Mouse (Mus musculus) stomach, embryonic 14.5 days (tissue): Measurements from ENCODE around the gene Snx3. TPM values are rescaled to one million over a fixed set of nuclear protein-coding genes. Genes with fewer than 3 reads are reported as not detected.
A peak's percentile ranks its signal among the peaks of the same experiment; 100 is the strongest.

Experiments
- ATAC-seq: fragments of 200-750 bp; cut with Nextera tagmentation; 2 replicates; pipeline ENCODE4 v1.8.0; 2017; ENCODE audit warnings: low read depth, moderate TSS enrichment; ENCODE audit not compliant: insufficient number of reproducible peaks, insufficient read depth, low FRiP score
- H3K27ac ChIP-seq: fragments of 300-500 bp; sonication (generic); 2 replicates; pipeline ENCODE4 v1.5.1; 2014; ENCODE audit warnings: mild to moderate bottlenecking, low read length, moderate library complexity, mixed read lengths
- H3K27me3 ChIP-seq: fragments of 300-500 bp; sonication (generic); 2 replicates; pipeline ENCODE4 v1.6.1; 2014; ENCODE audit warnings: low read length, control low read depth, mixed read lengths; ENCODE audit not compliant: control insufficient read depth, insufficient read depth
- H3K36me3 ChIP-seq: fragments of 300-500 bp; sonication (generic); 2 replicates; pipeline ENCODE4 v1.6.1; 2014; ENCODE audit warnings: mild to moderate bottlenecking, control low read depth, low read length, moderate library complexity, mixed read lengths; ENCODE audit not compliant: control insufficient read depth, insufficient read depth
- H3K4me1 ChIP-seq: fragments of 300-500 bp; sonication (generic); 2 replicates; pipeline ENCODE4 v1.6.1; 2014; ENCODE audit warnings: low read length, control low read depth, mixed read lengths; ENCODE audit not compliant: control insufficient read depth, insufficient read depth
- H3K4me2 ChIP-seq: fragments of 300-500 bp; sonication (generic); replicated peaks from 2 replicates; pipeline ENCODE4 v1.6.1; 2014; ENCODE audit warnings: low read depth, low read length, control low read depth
- H3K4me3 ChIP-seq: fragments of 300-500 bp; sonication (generic); 2 replicates; pipeline ENCODE4 v1.5.1; 2014; ENCODE audit warnings: low read depth, low read length, control low read depth
- H3K9ac ChIP-seq: fragments of 300-500 bp; sonication (generic); replicated peaks from 2 replicates; pipeline ENCODE4 v1.6.1; 2014; ENCODE audit warnings: low read depth, mild to moderate bottlenecking, control low read depth, low read length, moderate library complexity, mixed read lengths
- H3K9me3 ChIP-seq: fragments of 300-500 bp; sonication (generic); 2 replicates; pipeline ENCODE4 v1.6.1; 2016; ENCODE audit warnings: low read depth, low read length, control low read depth; ENCODE audit not compliant: control insufficient read depth
- WGBS: fragments of 180-500 bp; shearing (Covaris S2); extraction: QIAGEN DNeasy Blood & Tissue Kit; methylation state at CpG from one replicate; pipeline ENCODE4 v1.1.7; 2014; 5-methylcytosine and 5-hydroxymethylcytosine counted together
- polyA plus RNA-seq: library from polyadenylated mRNA; unstranded; fragments of >200 nt; fragmentation: Nextera tagmentation; extraction: Ambion mirVana; gene quantifications from 2 replicates; pipeline ENCODE4 v1.2.1, GENCODE M21; 2014

Gene Snx3
- polyA plus RNA-seq, 1 experiment from 2014 or later: 311 TPM

- WGBS: under 1% methylated on average over 37 of the region's 37 CpGs
- Histone ChIP-seq H3K4me3 (peak overlapping the region; percentile 2; the same call in 1 of the 2 replicates), H3K36me3 (no peaks in the 10 kb centered on the region), H3K4me2 (no peak overlapping the region), H3K9me3 (no peaks in the 10 kb centered on the region), H3K27ac (no peak overlapping the region), H3K27me3 (peaks cover 82% of the 10 kb centered on the region), H3K4me1 (0 out of 2 replicates have a peak, but pooled peaks cover 2% of the 10 kb centered on the region), H3K9ac (no peak overlapping the region)
- ATAC-seq: no peak
Observed at GRCm38 (mm10) chr10:42584436-42584983, 82.7 kb downstream of the Snx3 start.

Other genes starting within 250 kb of the Snx3 start
- gene Foxo3, start 225.3 kb upstream of the Snx3 start, polyA plus RNA-seq: 10.2 and 10.5 TPM in 2 replicates
- 7.4 and 7.5 TPM in 2 replicates for gene Afg1l, start 23.5 kb upstream of the Snx3 start, polyA plus RNA-seq
- gene Nr2e1, start 81.6 kb downstream of the Snx3 start, polyA plus RNA-seq: not detected in 2 replicates
- 11.9 and 12.5 TPM in 2 replicates for gene Ostm1, start 81.8 kb downstream of the Snx3 start, polyA plus RNA-seq